ENCODE assay signal across 25 mouse cellular contexts in the genomic region with DNA sequence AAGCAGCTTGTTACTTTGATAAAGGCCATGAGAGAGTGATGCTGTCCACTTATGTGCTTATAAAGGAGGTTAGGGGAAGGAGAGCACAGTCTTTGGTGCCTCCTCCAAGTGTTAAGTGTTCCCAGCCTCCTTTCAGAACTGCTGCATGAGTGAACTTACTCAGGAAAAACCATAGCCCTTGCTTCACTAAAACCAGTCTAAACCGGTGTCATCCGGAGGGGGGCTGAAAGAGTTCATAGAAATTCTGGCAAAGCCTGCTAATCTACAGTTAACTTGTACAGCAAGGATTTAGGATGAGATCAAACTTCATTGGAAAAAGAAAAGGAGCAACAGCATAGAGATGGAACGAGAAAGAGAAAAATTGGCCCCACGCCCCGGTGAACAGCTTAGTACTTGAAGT.
DNase-seq lines count a peak whose midpoint lies in the region; ATAC-seq and TF ChIP-seq lines count a peak whose summit lies in the region.
"Had no signal": no experiment of that assay in that cellular context is flagged by ENCODE, and none has a peak within 500 bp of the region (broad histone marks: within the 10 kb centered on the region; RNA-seq: fewer than 3 reads in every experiment).

No protein-coding gene starts in this region.

- no peak overlapping the region for H3K4me2 ChIP-seq in forebrain, postnatal 0 days (ENCODE audit: low read depth)
- H3K4me2 ChIP-seq in forebrain, embryonic 16.5 days (ENCODE audit: low read length) = no peak overlapping the region
- H3K4me2 ChIP-seq in lung, embryonic 14.5 days = no peak overlapping the region
- no peak overlapping the region for H3K4me2 ChIP-seq in lung, postnatal 0 days (replicated peaks; ENCODE audit: low read depth, low read length)
- H3K4me2 ChIP-seq: heart, embryonic 13.5 days; limb, embryonic 15.5 days; lung, embryonic 15.5 days; neural tube, embryonic 12.5 days had no signal

- H3K4me1 ChIP-seq in forebrain, postnatal 0 days (ENCODE audit: insufficient read depth) = 0 out of 2 replicates have a peak, but pooled peaks cover 6% of the 10 kb centered on the region
- peaks cover 5% of the 10 kb centered on the region; the same call in 1 of the 2 replicates for H3K4me1 ChIP-seq in forebrain, embryonic 16.5 days (replicated peaks; ENCODE audit: control insufficient read depth, insufficient read depth, low read length)
- H3K4me1 ChIP-seq in lung, embryonic 14.5 days (ENCODE audit: insufficient read depth) = no peaks in the 10 kb centered on the region
- no peaks in the 10 kb centered on the region for H3K4me1 ChIP-seq in lung, postnatal 0 days (ENCODE audit: insufficient read depth, low read depth, low read length)
- H3K4me1 ChIP-seq: heart, embryonic 13.5 days; limb, embryonic 15.5 days; lung, embryonic 15.5 days; neural tube, embryonic 12.5 days had no signal

- no peaks in the 10 kb centered on the region for H3K27me3 ChIP-seq in forebrain, postnatal 0 days (ENCODE audit: insufficient read depth, low read length)
- H3K27me3 ChIP-seq in forebrain, embryonic 16.5 days (replicated peaks; ENCODE audit: control insufficient read depth, insufficient read depth, low read length) = no peaks in the 10 kb centered on the region
- H3K27me3 ChIP-seq in lung, embryonic 14.5 days (ENCODE audit: insufficient read depth, low read length) = no peaks in the 10 kb centered on the region
- no peaks in the 10 kb centered on the region for H3K27me3 ChIP-seq in lung, postnatal 0 days (replicated peaks; ENCODE audit: insufficient read depth, low read length)
- H3K27me3 ChIP-seq: heart, embryonic 13.5 days; limb, embryonic 15.5 days; lung, embryonic 15.5 days; neural tube, embryonic 12.5 days had no signal

- no peak for DNase-seq in forebrain, postnatal 0 days
- peak; percentile 5 for DNase-seq in lung, embryonic 14.5 days
- DNase-seq in lung, postnatal 0 days (ENCODE audit: low spot score) = no peak
- peak; percentile 35 for DNase-seq in brain, embryonic 14.5 days (ENCODE audit: low read depth)
- no peak for DNase-seq in urinary bladder, postnatal 10 days (ENCODE audit: low spot score)
- no peak for DNase-seq in left cerebral cortex, postnatal 4 days
- DNase-seq: adrenal gland, postnatal 36 days; cerebellum, adult 11 months; cerebellum, adult 9-11 months; gastrocnemius, postnatal 14 days; heart, adult 11 months; heart, postnatal 14 days; layer of hippocampus, adult 9-11 months; lung, postnatal 4 days; midbrain, embryonic 14.5 days; right cerebral cortex, postnatal 25 days; thymus, postnatal 14 days had no signal

- ATAC-seq in forebrain, postnatal 0 days = peak; percentile 30
- ATAC-seq in forebrain, embryonic 16.5 days = no peak
- ATAC-seq in lung, embryonic 14.5 days (ENCODE audit: insufficient read depth) = no peak
- no peak for ATAC-seq in lung, postnatal 0 days
- ATAC-seq: hindbrain, postnatal 0 days; intestine, embryonic 16.5 days had no signal

- intact Hi-C loops in left cerebral cortex, postnatal 4 days (cut with DNase I) = no loop called here

- no peaks in the 10 kb centered on the region for H3K36me3 ChIP-seq in forebrain, postnatal 0 days (ENCODE audit: insufficient read depth)
- no peaks in the 10 kb centered on the region for H3K36me3 ChIP-seq in forebrain, embryonic 16.5 days (ENCODE audit: control insufficient read depth, insufficient read depth)
- no peaks in the 10 kb centered on the region for H3K36me3 ChIP-seq in lung, embryonic 14.5 days (ENCODE audit: insufficient read depth)
- H3K36me3 ChIP-seq in lung, postnatal 0 days (ENCODE audit: insufficient read depth, low read length) = no peaks in the 10 kb centered on the region
- H3K36me3 ChIP-seq: heart, embryonic 13.5 days; limb, embryonic 15.5 days; lung, embryonic 15.5 days; neural tube, embryonic 12.5 days had no signal

- TF ChIP-seq CTCF in forebrain, postnatal 0 days (IDR thresholded peaks at IDR 0.05; ENCODE audit: low read depth) = no peak
- TF ChIP-seq CTCF in lung, embryonic 14.5 days (IDR thresholded peaks at IDR 0.05; ENCODE audit: low read depth) = no peak
- TF ChIP-seq CTCF in lung, postnatal 0 days (IDR thresholded peaks at IDR 0.05) = no peak
- TF ChIP-seq CTCF in brain, embryonic 14.5 days (IDR thresholded peaks at IDR 0.05; ENCODE audit: borderline replicate concordance, extremely low read depth, insufficient read depth, insufficient read length) = no peak

- H3K9me3 ChIP-seq in forebrain, postnatal 0 days (ENCODE audit: low read length) = no peaks in the 10 kb centered on the region
- no peaks in the 10 kb centered on the region for H3K9me3 ChIP-seq in forebrain, embryonic 16.5 days (ENCODE audit: control insufficient read depth, low read length)
- no peaks in the 10 kb centered on the region for H3K9me3 ChIP-seq in lung, embryonic 14.5 days (ENCODE audit: low read depth, low read length)
- H3K9me3 ChIP-seq in lung, postnatal 0 days (ENCODE audit: low read length) = no peaks in the 10 kb centered on the region
- H3K9me3 ChIP-seq: heart, embryonic 13.5 days; limb, embryonic 15.5 days; lung, embryonic 15.5 days; neural tube, embryonic 12.5 days had no signal

- H3K4me3 ChIP-seq in forebrain, postnatal 0 days (ENCODE audit: low read depth, low read length) = no peak overlapping the region
- H3K4me3 ChIP-seq in forebrain, embryonic 16.5 days (replicated peaks; ENCODE audit: low read length) = no peak overlapping the region
- no peak overlapping the region for H3K4me3 ChIP-seq in lung, embryonic 14.5 days (ENCODE audit: low read depth, low read length)
- H3K4me3 ChIP-seq in lung, postnatal 0 days (ENCODE audit: low read depth, low read length) = no peak overlapping the region
- H3K4me3 ChIP-seq: heart, embryonic 13.5 days; limb, embryonic 15.5 days; lung, embryonic 15.5 days; neural tube, embryonic 12.5 days had no signal

- H3K9ac ChIP-seq in forebrain, postnatal 0 days = no peak overlapping the region
- H3K9ac ChIP-seq in forebrain, embryonic 16.5 days (replicated peaks; ENCODE audit: low read depth, low read length) = no peak overlapping the region
- H3K9ac ChIP-seq in lung, embryonic 14.5 days = no peak overlapping the region
- H3K9ac ChIP-seq in lung, postnatal 0 days (replicated peaks; ENCODE audit: low read depth) = no peak overlapping the region
- H3K9ac ChIP-seq: heart, embryonic 13.5 days; limb, embryonic 15.5 days; liver, embryonic 14.5 days; lung, embryonic 15.5 days; neural tube, embryonic 12.5 days had no signal

- H3K27ac ChIP-seq in forebrain, postnatal 0 days (ENCODE audit: low read depth, low read length) = no peak overlapping the region
- no peak overlapping the region for H3K27ac ChIP-seq in forebrain, embryonic 16.5 days (ENCODE audit: low read length)
- H3K27ac ChIP-seq in lung, embryonic 14.5 days (ENCODE audit: low read depth) = no peak overlapping the region
- H3K27ac ChIP-seq in lung, postnatal 0 days (ENCODE audit: low read length) = no peak overlapping the region
- H3K27ac ChIP-seq: heart, embryonic 13.5 days; hindbrain, postnatal 0 days; limb, embryonic 15.5 days; liver, embryonic 14.5 days; lung, embryonic 15.5 days; neural tube, embryonic 12.5 days had no signal

- no peak for TF ChIP-seq POLR2A in brain, embryonic 14.5 days (IDR thresholded peaks at IDR 0.05; ENCODE audit: borderline replicate concordance, extremely low read depth, insufficient read depth, insufficient read length, poor library complexity, severe bottlenecking)

- TF ChIP-seq EP300 in lung, postnatal 0 days (IDR thresholded peaks at IDR 0.05) = no peak

- WGBS in forebrain, postnatal 0 days = 65% methylated on average over 5 of the region's 5 CpGs
- WGBS in forebrain, embryonic 16.5 days = 62% methylated on average over 5 of the region's 5 CpGs
- WGBS in lung, embryonic 14.5 days = 70% methylated on average over 5 of the region's 5 CpGs
- 77% methylated on average over 5 of the region's 5 CpGs for WGBS in lung, postnatal 0 days

Comparison
In these comparisons a context has a peak if more than half of its experiments do, and no peak if none do; other contexts are left out.
1. DNase-seq: peak in lung, embryonic 14.5 days (single experiment) and brain, embryonic 14.5 days (single experiment); none in forebrain, postnatal 0 days (single experiment), lung, postnatal 0 days (single experiment), urinary bladder, postnatal 10 days (single experiment) and left cerebral cortex, postnatal 4 days (single experiment).